8 mouse cellular contexts compared by ENCODE assay signal in the genomic region with DNA sequence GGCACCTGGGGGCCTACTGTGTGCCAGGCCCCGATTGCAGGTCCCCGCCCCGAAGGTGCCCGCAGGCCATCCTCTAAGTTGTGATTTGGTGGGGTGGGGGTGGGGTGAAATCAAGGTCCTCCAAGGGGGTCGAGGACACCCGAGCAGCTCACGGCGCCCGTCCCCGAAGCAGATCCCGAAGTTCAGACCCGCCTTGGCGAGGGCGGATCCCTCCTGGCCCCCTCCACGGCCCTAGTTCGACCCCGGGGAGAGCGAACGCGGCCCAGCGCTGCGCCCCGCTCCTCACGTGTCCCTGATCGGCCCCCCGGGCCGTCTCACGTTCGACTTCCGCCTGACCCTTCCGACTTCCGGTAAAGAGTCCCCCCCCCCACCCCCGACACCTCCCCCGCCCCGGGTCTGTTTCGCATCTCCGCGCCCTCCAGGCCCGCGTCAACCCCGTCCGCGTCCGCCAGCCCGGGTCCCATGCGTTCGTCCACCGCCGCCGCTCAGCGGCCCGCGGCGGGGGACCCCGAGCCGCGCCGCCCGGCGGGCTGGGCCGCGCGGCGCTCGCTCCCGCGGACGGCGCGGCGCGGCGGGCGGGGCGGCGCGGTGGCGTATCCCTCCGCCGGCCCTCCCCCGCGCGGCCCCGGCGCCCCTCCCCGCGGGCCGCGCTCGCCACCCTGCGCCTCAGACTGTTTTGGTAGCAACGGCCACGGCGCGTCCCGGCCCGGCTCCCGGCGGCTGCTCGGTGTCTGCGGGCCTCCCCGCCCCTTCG. TPM values are rescaled to one million over a fixed set of nuclear protein-coding genes. Genes with fewer than 3 reads are reported as not detected.
DNase-seq lines count a peak whose midpoint lies in the region; ATAC-seq lines count a peak whose summit lies in the region.

Atxn2 (plus strand) TSS at position 164 of the 754 bp plus-strand sequence.

- DNase-seq in adipocyte (ENCODE audit: low spot score), result peak; percentile 76
- DNase-seq in embryo, embryonic 10 days (ENCODE audit: low spot score), result peak; percentile 88
- DNase-seq in gastrocnemius, postnatal 14 days, result peak; percentile 90
- DNase-seq in left cerebral cortex, adult 9 months (ENCODE audit: low spot score in 2 of 2), result peak; percentile 47 to 77
- peak; percentile 73 to 80 for DNase-seq in right cerebral cortex, adult 2 months (ENCODE audit: low spot score in 2 of 2)
- peak; percentile 84 for DNase-seq in urinary bladder, postnatal 14 days (ENCODE audit: low spot score)

- peak within 1 kb of the TSS; percentile 98 for H3K4me3 ChIP-seq in megakaryocyte, embryonic 14.5 days (replicated peaks)

- peaks cover 15% of the 10 kb centered on the region for H3K36me3 ChIP-seq in megakaryocyte, embryonic 14.5 days (replicated peaks; ENCODE audit: low read length)

- H3K9me3 ChIP-seq in megakaryocyte, embryonic 14.5 days, result no peaks in the 10 kb centered on the region

- no peaks in the 10 kb centered on the region for H3K27me3 ChIP-seq in megakaryocyte, embryonic 14.5 days (replicated peaks)

- peaks cover 40% of the 10 kb centered on the region for H3K4me1 ChIP-seq in megakaryocyte, embryonic 14.5 days

- intact Hi-C loops in gastrocnemius, postnatal 14 days (cut with DNase I; ENCODE audit: low total_unique reads), result no loop called here

- peak; percentile 73 for ATAC-seq in inflammation-experienced regulatory T-cells, adult 6 months

RNA-seq across cellular contexts. Expression of gene Atxn2, which starts in this region (rescaled TPM):
- 100 to 1,000 TPM; 112 to 122 TPM for total RNA-seq in gastrocnemius, postnatal 14 days (2021)
- polyA plus RNA-seq in inflammation-experienced regulatory T-cells, adult 6 months (2017; shearing (Covaris generic)), result 10 to 100 TPM; 18.4 to 48.0 (median 35.1) TPM
- 42.8 and 45.7 TPM in 2 replicates for polyA plus RNA-seq in megakaryocyte, embryonic 14.5 days (2012; ENCODE audit: insufficient read depth, low replicate concordance)

Comparison
In these comparisons a context has a peak if more than half of its experiments do, and no peak if none do; other contexts are left out.
1. Peak in every context shown above with its lines: DNase-seq, ATAC-seq and H3K4me3 ChIP-seq.